ENCODE assay signal across 8 mouse cellular contexts in genomic region chr13:45976894-45977293, GRCm38 (mm10). TPM values are rescaled to one million over a fixed set of nuclear protein-coding genes. Genes with fewer than 3 reads are reported as not detected.
A peak's percentile ranks its signal among the peaks of the same experiment; 100 is the strongest.
DNase-seq lines count a peak whose midpoint lies in the region; ATAC-seq lines count a peak whose summit lies in the region.

No protein-coding gene starts in this region.

- ATAC-seq in inflammation-experienced regulatory T-cells, adult 6 months, result peak; percentile 67

- no peak overlapping the region for H3K27ac ChIP-seq in embryonic facial prominence, embryonic 10.5 days (replicated peaks)

- no peaks in the 10 kb centered on the region for H3K36me3 ChIP-seq in embryonic facial prominence, embryonic 10.5 days (replicated peaks)

- H3K27me3 ChIP-seq in embryonic facial prominence, embryonic 10.5 days (replicated peaks; ENCODE audit: low read depth, poor library complexity, severe bottlenecking), result no peaks in the 10 kb centered on the region

- no peaks in the 10 kb centered on the region for H3K9me3 ChIP-seq in embryonic facial prominence, embryonic 10.5 days

- H3K4me1 ChIP-seq in embryonic facial prominence, embryonic 10.5 days, result peaks cover 12% of the 10 kb centered on the region

- DNase-seq in adrenal gland, adult (ENCODE audit: inconsistent age in 2 of 2, low spot score in 1 of 2), result peak; percentile 52 to 82
- no peak for DNase-seq in adrenal gland, adult 8-10 months
- peak; percentile 4 for DNase-seq in right cerebral cortex, postnatal 25 days
- DNase-seq in right cerebral cortex, postnatal 14 days, result no peak
- peak; percentile 68 for DNase-seq in embryonic facial prominence, embryonic 10.5 days (ENCODE audit: low spot score)
- peak; percentile 73 for DNase-seq in lung, postnatal 14 days
- peak; percentile 73 for DNase-seq in testis, postnatal 10 days (ENCODE audit: low spot score)

- WGBS in embryonic facial prominence, embryonic 10.5 days, result 29% methylated on average over 1 of the region's 1 CpGs

- H3K4me3 ChIP-seq in embryonic facial prominence, embryonic 10.5 days, result no peak overlapping the region

RNA-seq across cellular contexts. Expression of gene Atxn1, which starts 12.1 kb away (rescaled TPM):
- total RNA-seq in adrenal gland, adult 8-10 months (2022), result 10 to 100 TPM; 32.0 to 59.9 (median 48.1) TPM
- 1.1 and 1.2 TPM in 2 replicates for polyA plus RNA-seq in embryonic facial prominence, embryonic 10.5 days (2016; fragmentation: Nextera tagmentation; extraction: Ambion mirVana)
- polyA plus RNA-seq in inflammation-experienced regulatory T-cells, adult 6 months (2017; shearing (Covaris generic)), result 10 to 100 TPM; 35.9 to 51.1 (median 39.1) TPM

Comparison
In these comparisons a context has a peak if more than half of its experiments do, and no peak if none do; other contexts are left out.
1. DNase-seq: peak in adrenal gland, adult (2 of 2), right cerebral cortex, postnatal 25 days (single experiment), embryonic facial prominence, embryonic 10.5 days (single experiment), lung, postnatal 14 days (single experiment) and testis, postnatal 10 days (single experiment); none in adrenal gland, adult 8-10 months (single experiment) and right cerebral cortex, postnatal 14 days (single experiment).
2. RNA of gene Atxn1, which starts 12.1 kb away (polyA plus RNA-seq): 35.9 to 51.1 TPM in inflammation-experienced regulatory T-cells, adult 6 months; 1.1 to 1.2 TPM in embryonic facial prominence, embryonic 10.5 days; every median in the first group is over 10 times any median in the second.